Mouse (Mus musculus): ENCODE data around the gene Ncoa7.

GRCm38 (mm10) chr10:30810247-30810966, 7.3 kb upstream of the Ncoa7 start:
- TF ChIP-seq POLR2A (IDR thresholded peaks at IDR 0.05; ENCODE audit: insufficient read length, low read depth) (no peak), CEBPB (IDR thresholded peaks at IDR 0.05; ENCODE audit: insufficient read depth, poor library complexity, severe bottlenecking) (peak; percentile 52; the same call in 1 of the 2 replicates)

Data from myocyte (in vitro differentiated cells).